Mouse (Mus musculus) CH12.LX (cell line): Measurements from ENCODE around the gene Acot4. TPM values are rescaled to one million over a fixed set of nuclear protein-coding genes. Genes with fewer than 3 reads are reported as not detected.

Source experiments
- DNase-seq: peaks from one replicate; pipeline ENCODE4 v3.0.0-alpha.2; 2013; ENCODE audit errors: extremely low read depth
- H3K27ac ChIP-seq: 2 replicates; pipeline ENCODE4 v1.5.1; 2012; ENCODE audit warnings: low read depth, mild to moderate bottlenecking, control low read depth, moderate library complexity; ENCODE audit not compliant: insufficient read depth
- H3K27me3 ChIP-seq: replicated peaks from 2 replicates; pipeline ENCODE3; 2012; ENCODE audit warnings: inconsistent platforms
- H3K36me3 ChIP-seq, 2 experiments: replicated peaks in 1 of 2; 2 replicates each; pipeline versions ENCODE3 to v1.6.1; 2012; ENCODE audit warnings: inconsistent platforms in 1 of 2, low read length in 1 of 2, mild to moderate bottlenecking in 1 of 2, mixed read lengths in 1 of 2, moderate library complexity in 1 of 2; ENCODE audit not compliant: control insufficient read depth in 1 of 2, insufficient read depth in 1 of 2
- H3K4me1 ChIP-seq, 2 experiments: 2 replicates each; pipeline ENCODE4 v1.6.1; 2012; ENCODE audit warnings: inconsistent platforms in 1 of 2, moderate library complexity in 1 of 2; ENCODE audit not compliant: insufficient read depth in 2 of 2, control insufficient read depth in 1 of 2
- H3K4me2 ChIP-seq: 2 replicates; pipeline ENCODE4 v1.6.1; 2012; ENCODE audit warnings: low read depth, mild to moderate bottlenecking, control low read depth; ENCODE audit not compliant: poor library complexity, insufficient read depth, severe bottlenecking
- H3K4me3 ChIP-seq, 3 experiments: fragments of 150-350 bp in 1 of 3; sonication (generic) in 1 of 3; replicated peaks in 1 of 3; 2 replicates each; pipeline versions ENCODE3 to v1.5.1; 2011 to 2012; ENCODE audit warnings: low read depth in 2 of 3, low read length in 2 of 3, mild to moderate bottlenecking in 2 of 3, moderate library complexity in 2 of 3, control low read depth in 1 of 3, improper control_type of control experiment in 1 of 3, inconsistent platforms in 1 of 3, mixed read lengths in 1 of 3; ENCODE audit not compliant: poor library complexity in 1 of 3
- H3K79me2 ChIP-seq: replicated peaks from 2 replicates; pipeline ENCODE4 v1.6.1; 2012; ENCODE audit warnings: mild to moderate bottlenecking, moderate library complexity; ENCODE audit not compliant: control insufficient read depth, poor library complexity, insufficient read depth, severe bottlenecking; ENCODE audit errors: extremely low read depth
- H3K9ac ChIP-seq: 2 replicates; pipeline ENCODE4 v1.6.1; 2012; ENCODE audit warnings: low read depth, mild to moderate bottlenecking, control low read depth, moderate library complexity; ENCODE audit not compliant: insufficient read depth
- H3K9me3 ChIP-seq: replicated peaks from 2 replicates; pipeline ENCODE3; 2012; ENCODE audit warnings: low read length, inconsistent platforms, mixed read lengths
- BHLHE40 ChIP-seq: IDR thresholded peaks from 2 replicates; pipeline ENCODE4 v1.6.1; 2011; ENCODE audit warnings: mild to moderate bottlenecking, low read depth, low read length, improper control_type of control experiment
- CHD2 ChIP-seq: IDR thresholded peaks from 2 replicates; pipeline ENCODE4 v1.6.1; 2011; ENCODE audit warnings: low read length, improper control_type of control experiment
- CTCF ChIP-seq, 2 experiments: IDR thresholded peaks in 1 of 2; conservative IDR thresholded peaks in 1 of 2; 2 replicates each; pipeline ENCODE4 v1.5.1; 2011 to 2012; ENCODE audit warnings: low read depth in 2 of 2, low read length in 2 of 2, improper control_type of control experiment in 1 of 2, inconsistent platforms in 1 of 2, mild to moderate bottlenecking in 1 of 2, moderate library complexity in 1 of 2
- E2F4 ChIP-seq: IDR thresholded peaks from 2 replicates; pipeline ENCODE4 v1.6.1; 2011; ENCODE audit warnings: low read depth, low read length, improper control_type of control experiment; ENCODE audit not compliant: insufficient replicate concordance
- ELF1 ChIP-seq: IDR thresholded peaks from 2 replicates; pipeline ENCODE4 v1.6.1; 2014; ENCODE audit warnings: low read depth, mild to moderate bottlenecking, inconsistent platforms, low read length, improper control_type of control experiment
- EP300 ChIP-seq: IDR thresholded peaks from 2 replicates; pipeline ENCODE4 v1.6.1; 2011; ENCODE audit warnings: low read length, improper control_type of control experiment
- ETS1 ChIP-seq: conservative IDR thresholded peaks from 2 replicates; pipeline ENCODE4 v1.6.1; 2012; ENCODE audit warnings: low read depth, mild to moderate bottlenecking, inconsistent platforms, low read length, improper control_type of control experiment, moderate library complexity
- GABPA ChIP-seq: IDR thresholded peaks from 2 replicates; pipeline ENCODE4 v1.6.1; 2012; ENCODE audit warnings: low read depth, low read length, improper control_type of control experiment, inconsistent platforms; ENCODE audit not compliant: insufficient replicate concordance
- IRF4 ChIP-seq: IDR thresholded peaks from 2 replicates; pipeline ENCODE4 v1.6.1; 2014; ENCODE audit warnings: low read depth, mild to moderate bottlenecking, inconsistent platforms, low read length, improper control_type of control experiment
- JUND ChIP-seq: conservative IDR thresholded peaks from 2 replicates; pipeline ENCODE4 v1.6.1; 2011; ENCODE audit warnings: low read depth, low read length, improper control_type of control experiment
- KAT2A ChIP-seq: IDR thresholded peaks from 2 replicates; pipeline ENCODE4 v1.6.1; 2012; ENCODE audit warnings: low read length, improper control_type of control experiment, inconsistent platforms; ENCODE audit not compliant: insufficient replicate concordance
- MAFK ChIP-seq: IDR thresholded peaks from 2 replicates; pipeline ENCODE4 v1.6.1; 2011; ENCODE audit warnings: low read length, improper control_type of control experiment; ENCODE audit not compliant: insufficient replicate concordance
- MAX ChIP-seq: IDR thresholded peaks from 2 replicates; pipeline ENCODE4 v1.6.1; 2011; ENCODE audit warnings: low read length, improper control_type of control experiment
- MEF2A ChIP-seq: IDR thresholded peaks from 2 replicates; pipeline ENCODE4 v1.6.1; 2014; ENCODE audit warnings: low read depth, mild to moderate bottlenecking, inconsistent platforms, low read length, improper control_type of control experiment, borderline replicate concordance
- MXI1 ChIP-seq: IDR thresholded peaks from 2 replicates; pipeline ENCODE4 v1.6.1; 2011; ENCODE audit warnings: mild to moderate bottlenecking, low read depth, low read length, improper control_type of control experiment
- MYC ChIP-seq: IDR thresholded peaks from 2 replicates; pipeline ENCODE4 v1.6.1; 2011; ENCODE audit warnings: low read depth, mild to moderate bottlenecking, improper control_type of control experiment, low read length
- PAX5 ChIP-seq: IDR thresholded peaks from 2 replicates; pipeline ENCODE4 v1.6.1; 2012; ENCODE audit warnings: low read length, inconsistent platforms, mixed read lengths
- POLR2A ChIP-seq: IDR thresholded peaks from 2 replicates; pipeline ENCODE4 v1.6.1; 2011; ENCODE audit warnings: low read depth, mild to moderate bottlenecking, improper control_type of control experiment, low read length
- POLR2AphosphoS2 ChIP-seq: IDR thresholded peaks from 2 replicates; pipeline ENCODE4 v1.6.1; 2011; ENCODE audit warnings: low read depth, low read length, improper control_type of control experiment
- RAD21 ChIP-seq: IDR thresholded peaks from 2 replicates; pipeline ENCODE4 v1.6.1; 2011; ENCODE audit warnings: low read depth, mild to moderate bottlenecking, low read length, improper control_type of control experiment, moderate library complexity
- SIN3A ChIP-seq: IDR thresholded peaks from 2 replicates; pipeline ENCODE4 v1.6.1; 2012; ENCODE audit warnings: low read length, improper control_type of control experiment, inconsistent platforms
- SMC3 ChIP-seq: IDR thresholded peaks from 2 replicates; pipeline ENCODE4 v1.6.1; 2011; ENCODE audit warnings: low read depth, low read length, improper control_type of control experiment
- TBP ChIP-seq: conservative IDR thresholded peaks from 2 replicates; pipeline ENCODE4 v1.6.1; 2011; ENCODE audit warnings: low read depth, low read length, improper control_type of control experiment
- TCF12 ChIP-seq: IDR thresholded peaks from 2 replicates; pipeline ENCODE4 v1.6.1; 2014; ENCODE audit warnings: low read depth, mild to moderate bottlenecking, inconsistent platforms, low read length, improper control_type of control experiment
- USF1 ChIP-seq: IDR thresholded peaks from 2 replicates; pipeline ENCODE4 v1.6.1; 2014; ENCODE audit warnings: low read depth, mild to moderate bottlenecking, inconsistent platforms, low read length, improper control_type of control experiment
- USF2 ChIP-seq: conservative IDR thresholded peaks from 2 replicates; pipeline ENCODE4 v1.6.1; 2011; ENCODE audit warnings: low read depth, low read length, improper control_type of control experiment
- ZC3H11A ChIP-seq: IDR thresholded peaks from 2 replicates; pipeline ENCODE4 v1.6.1; 2012; ENCODE audit warnings: low read depth, mild to moderate bottlenecking, inconsistent platforms, low read length, improper control_type of control experiment
- ZKSCAN1 ChIP-seq: IDR thresholded peaks from 2 replicates; pipeline ENCODE4 v1.6.1; 2012; ENCODE audit warnings: low read depth, inconsistent platforms, low read length, improper control_type of control experiment, borderline replicate concordance
- ZMIZ1 ChIP-seq: IDR thresholded peaks from 2 replicates; pipeline ENCODE4 v1.6.1; 2012; ENCODE audit warnings: low read depth, mild to moderate bottlenecking, inconsistent platforms, low read length, improper control_type of control experiment
- ZNF384 ChIP-seq: IDR thresholded peaks from 2 replicates; pipeline ENCODE4 v1.6.1; 2012; ENCODE audit warnings: low read depth, low read length, improper control_type of control experiment, inconsistent platforms
- dilution Hi-C: fragments of 300-500 bp; cut with MboI; formaldehyde crosslinking; loops from 2 replicates; pipeline ENCODE4 v1.14.3; 2020; ENCODE audit warnings: low sequenced_read_pairs; ENCODE audit not compliant: extremely low pct_unique_long_range_greater_than_20kb, extremely low pct_ligation_motif_present
- in situ Hi-C: fragments of 300-500 bp; cut with MboI; formaldehyde crosslinking; loops from 3 replicates; pipeline ENCODE4 v1.14.3; 2019; ENCODE audit warnings: low sequenced_read_pairs, low pct_ligation_motif_present, low pct_unique_long_range_greater_than_20kb, mixed read lengths
- polyA plus RNA-seq: library from polyadenylated mRNA; unstranded; fragments of >175 nt; gene quantifications from 2 replicates; pipeline ENCODE4 v1.2.1, GENCODE M21; 2012; ENCODE audit warnings: low read depth; ENCODE audit not compliant: insufficient read length
- total RNA-seq, 2 experiments: library from RNA; depleted of rRNA; stranded (reverse); fragments of 300-350 nt in 1 of 2; fragments of >200 nt in 1 of 2; gene quantifications; 2 replicates each; pipeline ENCODE4 v1.2.3; 2012 to 2014

The Acot4 gene
- total and polyA plus RNA-seq, 3 experiments = not detected

- Histone ChIP-seq H3K4me1 (peaks cover 0 to 16% of the 10 kb centered on the region in 2 experiments; a peak in 2 of 4 replicates), H3K36me3 (no peaks in the 10 kb centered on the region), H3K27ac (no peak overlapping the region), H3K79me2 (no peaks in the 10 kb centered on the region), H3K4me2 (no peak overlapping the region), H3K9ac (no peak overlapping the region), H3K4me3 (no peak overlapping the region), H3K27me3 (no peaks in the 10 kb centered on the region), H3K9me3 (peaks cover 14% of the 10 kb centered on the region)
- no peak for TF ChIP-seq BHLHE40
- no peak for TF ChIP-seq ZC3H11A
- no peak for TF ChIP-seq PAX5
- no peak for TF ChIP-seq TCF12
- TF ChIP-seq POLR2A = no peak
- TF ChIP-seq EP300 = no peak
- no peak for TF ChIP-seq IRF4
- no peak for TF ChIP-seq ELF1
- TF ChIP-seq USF1 = no peak
- no peak for TF ChIP-seq MAX
- no peak for TF ChIP-seq ZMIZ1
- TF ChIP-seq TBP = no peak
- no peak for TF ChIP-seq SMC3
- dilution Hi-C loops (no loop called here), in situ Hi-C loops (no loop called here)
- DNase-seq = no peak
These were observed 37.8 kb upstream of the Acot4 start for GRCm38 (mm10) chr12:84000418-84000817.

- no peak overlapping the region for H3K9ac ChIP-seq
- dilution Hi-C loops (no loop called here), in situ Hi-C loops (no loop called here)
- H3K4me2 ChIP-seq = no peak overlapping the region
- peaks cover 9% of the 10 kb centered on the region for H3K9me3 ChIP-seq
- peak; percentile 27 for DNase-seq
- H3K36me3 ChIP-seq = no peaks in the 10 kb centered on the region
- H3K79me2 ChIP-seq = no peaks in the 10 kb centered on the region
- no peaks in the 10 kb centered on the region for H3K27me3 ChIP-seq
- H3K4me1 ChIP-seq = peaks cover 0 to 8% of the 10 kb centered on the region in 2 experiments; a peak in 2 of 4 replicates
- H3K4me3 ChIP-seq = no peak overlapping the region
- TF ChIP-seq TBP = no peak
- peak; percentile 38; the same call in 1 of the 2 replicates for TF ChIP-seq ETS1
- TF ChIP-seq MEF2A = no peak
- no peak for TF ChIP-seq RAD21
- no peak for TF ChIP-seq POLR2AphosphoS2
- no peak for TF ChIP-seq ZKSCAN1
- TF ChIP-seq MXI1 = no peak
- TF ChIP-seq ZNF384 = no peak
- 0 out of 2 replicates have a peak, but pooled peaks have one; percentile 26 for TF ChIP-seq EP300
- TF ChIP-seq MYC = no peak
- no peak for TF ChIP-seq MAX
- TF ChIP-seq JUND = peak; percentile 60; the same call in 1 of the 2 replicates
- TF ChIP-seq BHLHE40 = peak; percentile 66
- no peak for TF ChIP-seq CTCF (conservative IDR thresholded peaks at IDR 0.05 in 1 of 2, IDR thresholded peaks at IDR 0.05 in 1 of 2; ENCODE audit: low read depth in 2 of 2, low read length in 2 of 2)
- TF ChIP-seq KAT2A = no peak
- TF ChIP-seq CHD2 = no peak
- no peak for TF ChIP-seq ZMIZ1
- TF ChIP-seq SIN3A = no peak
- no peak for TF ChIP-seq E2F4
- no peak for TF ChIP-seq GABPA
- TF ChIP-seq SMC3 = no peak
- TF ChIP-seq MAFK = no peak
- TF ChIP-seq ZC3H11A = no peak
- TF ChIP-seq USF2 = no peak
- TF ChIP-seq PAX5 = no peak
- TF ChIP-seq ELF1 = no peak
- 0 out of 2 replicates have a peak, but pooled peaks have one; percentile 70 for TF ChIP-seq IRF4
- H3K27ac ChIP-seq = no peak overlapping the region
These were observed 34.3 kb upstream of the Acot4 start for GRCm38 (mm10) chr12:84003866-84004265.
